Mouse (Mus musculus): Measurements from ENCODE around the gene Avpi1. TPM values are rescaled to one million over a fixed set of nuclear protein-coding genes. Genes with fewer than 3 reads are reported as not detected.
"Not testable (repeated sequence)": the region's sequence is repeated elsewhere in the genome, so short reads cannot be mapped to it uniquely, and the experiment has no call there.

Avpi1 gene
- total and polyA plus RNA-seq, 2 experiments, result 38.2 to 49.0 TPM

- H3K4me3 ChIP-seq (ENCODE audit: insufficient read depth, low read depth, low read length), result peak within 1 kb of the TSS; percentile 79
- H3K79me2 ChIP-seq (ENCODE audit: control insufficient read depth, insufficient read depth, low read length), result peaks cover 30% of the 10 kb centered on the region
- peak; percentile 99 for DNase-seq (ENCODE audit: extremely low read depth, low read depth, low spot score)
- WGBS, result under 1% methylated on average over 55 of the region's 55 CpGs
- H3K36me3 ChIP-seq (ENCODE audit: control insufficient read depth, insufficient read depth, low read length), result peaks cover 4% of the 10 kb centered on the region; the same call in 1 of the 2 replicates
- TF ChIP-seq POLR2A (IDR thresholded peaks at IDR 0.05; ENCODE audit: extremely low read depth, insufficient read depth, low read length), result peak; percentile 92
- no peak for TF ChIP-seq CTCF (IDR thresholded peaks at IDR 0.05; ENCODE audit: low read depth, low read length)
- H3K4me1 ChIP-seq (ENCODE audit: control insufficient read depth, insufficient read depth, low read length), result peaks cover 9% of the 10 kb centered on the region
- peaks cover 7% of the 10 kb centered on the region for H3K27me3 ChIP-seq (ENCODE audit: control insufficient read depth, insufficient read depth, low read length)
- H3K9ac ChIP-seq (ENCODE audit: low read depth, low read length), result peak within 1 kb of the TSS; percentile 90
- peak within 1 kb of the TSS; percentile 77 for H3K27ac ChIP-seq (replicated peaks; ENCODE audit: insufficient read depth, low read depth, low read length)
Observed at GRCm38 (mm10) chr19:42089748-42090595, 38.9 kb downstream of the Avpi1 start, which contains the start of gene Pi4k2a. Gene Pi4k2a (plus strand): TSS chr19:42090470.

GRCm38 (mm10) chr19:42089103-42089747, 39.6 kb downstream of the Avpi1 start:
- TF ChIP-seq CTCF (IDR thresholded peaks at IDR 0.05; ENCODE audit: low read depth, low read length) (no peak), POLR2A (IDR thresholded peaks at IDR 0.05; ENCODE audit: extremely low read depth, insufficient read depth, low read length) (no peak)
- 22% methylated on average over 14 of the region's 14 CpGs for WGBS
- DNase-seq (ENCODE audit: extremely low read depth, low read depth, low spot score), result peak; percentile 88
- Histone ChIP-seq H3K27ac (replicated peaks; ENCODE audit: insufficient read depth, low read depth, low read length) (peak overlapping the region; percentile 77), H3K79me2 (ENCODE audit: control insufficient read depth, insufficient read depth, low read length) (peaks cover 27% of the 10 kb centered on the region; the same call in 1 of the 2 replicates), H3K4me1 (ENCODE audit: control insufficient read depth, insufficient read depth, low read length) (peaks cover 9% of the 10 kb centered on the region), H3K9ac (ENCODE audit: low read depth, low read length) (0 out of 2 replicates have a peak overlapping the region, but pooled peaks have one; percentile 31), H3K4me3 (ENCODE audit: insufficient read depth, low read depth, low read length) (no peak overlapping the region), H3K36me3 (ENCODE audit: control insufficient read depth, insufficient read depth, low read length) (peaks cover 4% of the 10 kb centered on the region; the same call in 1 of the 2 replicates), H3K27me3 (ENCODE audit: control insufficient read depth, insufficient read depth, low read length) (peaks cover 7% of the 10 kb centered on the region)

GRCm38 (mm10) chr19:42086166-42086565, 42.7 kb downstream of the Avpi1 start, which contains the start of gene Morn4:
Gene Morn4 (minus strand): TSS chr19:42086357.
- no peak for DNase-seq (ENCODE audit: extremely low read depth, low read depth, low spot score)
- peaks cover 3% of the 10 kb centered on the region; the same call in 1 of the 2 replicates for H3K4me1 ChIP-seq (ENCODE audit: control insufficient read depth, insufficient read depth, low read length)
- H3K36me3 ChIP-seq (ENCODE audit: control insufficient read depth, insufficient read depth, low read length), result no peaks in the 10 kb centered on the region
- 9% methylated on average over 21 of the region's 21 CpGs for WGBS
- TF ChIP-seq CTCF (IDR thresholded peaks at IDR 0.05; ENCODE audit: low read depth, low read length), result no peak
- TF ChIP-seq POLR2A (IDR thresholded peaks at IDR 0.05; ENCODE audit: extremely low read depth, insufficient read depth, low read length), result no peak
- peaks cover 7% of the 10 kb centered on the region; the same call in 1 of the 2 replicates for H3K79me2 ChIP-seq (ENCODE audit: control insufficient read depth, insufficient read depth, low read length)
- H3K27me3 ChIP-seq (ENCODE audit: control insufficient read depth, insufficient read depth, low read length), result peaks cover 7% of the 10 kb centered on the region
- H3K27ac ChIP-seq (replicated peaks; ENCODE audit: insufficient read depth, low read depth, low read length), result no peak within 1 kb of the TSS
- no peak within 1 kb of the TSS for H3K9ac ChIP-seq (ENCODE audit: low read depth, low read length)
- H3K4me3 ChIP-seq (ENCODE audit: insufficient read depth, low read depth, low read length), result peak within 1 kb of the TSS; percentile 46

GRCm38 (mm10) chr19:42085690-42086089, 43.2 kb downstream of the Avpi1 start:
- Histone ChIP-seq H3K27me3 (ENCODE audit: control insufficient read depth, insufficient read depth, low read length) (peaks cover 7% of the 10 kb centered on the region), H3K9ac (ENCODE audit: low read depth, low read length) (no peak overlapping the region), H3K36me3 (ENCODE audit: control insufficient read depth, insufficient read depth, low read length) (no peaks in the 10 kb centered on the region), H3K4me1 (ENCODE audit: control insufficient read depth, insufficient read depth, low read length) (peaks cover 3% of the 10 kb centered on the region; the same call in 1 of the 2 replicates), H3K4me3 (ENCODE audit: insufficient read depth, low read depth, low read length) (peak overlapping the region; percentile 46), H3K79me2 (ENCODE audit: control insufficient read depth, insufficient read depth, low read length) (0 out of 2 replicates have a peak, but pooled peaks cover 3% of the 10 kb centered on the region), H3K27ac (replicated peaks; ENCODE audit: insufficient read depth, low read depth, low read length) (no peak overlapping the region)
- TF ChIP-seq CTCF (IDR thresholded peaks at IDR 0.05; ENCODE audit: low read depth, low read length), result no peak
- no peak for TF ChIP-seq POLR2A (IDR thresholded peaks at IDR 0.05; ENCODE audit: extremely low read depth, insufficient read depth, low read length)
- WGBS, result 20% methylated on average over 10 of the region's 10 CpGs
- DNase-seq (ENCODE audit: extremely low read depth, low read depth, low spot score), result no peak

- 89% methylated on average over 5 of the region's 5 CpGs for WGBS
- not testable (repeated sequence) for H3K27ac ChIP-seq (replicated peaks; ENCODE audit: insufficient read depth, low read depth, low read length); H3K4me3 ChIP-seq (ENCODE audit: insufficient read depth, low read depth, low read length); H3K36me3 ChIP-seq (ENCODE audit: control insufficient read depth, insufficient read depth, low read length); H3K9ac ChIP-seq (ENCODE audit: low read depth, low read length); DNase-seq (ENCODE audit: extremely low read depth, low read depth, low spot score); H3K79me2 ChIP-seq (ENCODE audit: control insufficient read depth, insufficient read depth, low read length); H3K27me3 ChIP-seq (ENCODE audit: control insufficient read depth, insufficient read depth, low read length); H3K4me1 ChIP-seq (ENCODE audit: control insufficient read depth, insufficient read depth, low read length)
Observed at GRCm38 (mm10) chr19:42081613-42082012, 47.2 kb downstream of the Avpi1 start.

All from liver, adult 2 months (tissue).